Mouse (Mus musculus): Measurements from ENCODE around the gene Ccdc12.

DNA sequence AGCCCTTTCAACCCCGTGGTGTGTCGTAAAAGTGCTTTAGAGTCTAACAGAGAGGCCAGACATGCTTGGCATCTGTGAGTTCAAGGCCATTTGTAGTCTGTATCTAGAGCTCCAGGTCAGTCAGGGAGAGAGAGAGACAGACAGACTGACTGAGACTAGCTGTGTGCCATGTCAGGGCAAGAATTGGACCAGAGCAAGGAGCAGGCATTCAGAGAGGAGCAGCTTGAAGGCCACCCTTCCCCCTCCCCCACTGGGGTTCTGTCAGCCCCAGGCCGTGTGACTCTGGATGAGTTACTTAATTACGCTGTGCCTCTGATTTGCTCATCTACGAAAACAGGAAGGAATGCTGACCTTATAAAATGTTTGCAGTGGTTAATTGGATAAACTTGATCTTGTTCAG, 26.0 kb downstream of the Ccdc12 start:
- TF ChIP-seq TAL1 (IDR thresholded peaks at IDR 0.05; ENCODE audit: low read length) (no peak), GATA1 (IDR thresholded peaks at IDR 0.05; ENCODE audit: low read length) (no peak)

All from erythroblast, embryonic 14.5 days (primary cell).